Mouse (Mus musculus) CD4-positive, CD25-positive, alpha-beta regulatory T cell, adult 2 months (primary cell): ENCODE measurements around the gene Mdk.

Experiments used
- DNase-seq: peaks from one replicate; pipeline ENCODE4 v3.0.0-alpha.2; 2012; ENCODE audit warnings: low read depth, low spot score

Mdk gene

DNA sequence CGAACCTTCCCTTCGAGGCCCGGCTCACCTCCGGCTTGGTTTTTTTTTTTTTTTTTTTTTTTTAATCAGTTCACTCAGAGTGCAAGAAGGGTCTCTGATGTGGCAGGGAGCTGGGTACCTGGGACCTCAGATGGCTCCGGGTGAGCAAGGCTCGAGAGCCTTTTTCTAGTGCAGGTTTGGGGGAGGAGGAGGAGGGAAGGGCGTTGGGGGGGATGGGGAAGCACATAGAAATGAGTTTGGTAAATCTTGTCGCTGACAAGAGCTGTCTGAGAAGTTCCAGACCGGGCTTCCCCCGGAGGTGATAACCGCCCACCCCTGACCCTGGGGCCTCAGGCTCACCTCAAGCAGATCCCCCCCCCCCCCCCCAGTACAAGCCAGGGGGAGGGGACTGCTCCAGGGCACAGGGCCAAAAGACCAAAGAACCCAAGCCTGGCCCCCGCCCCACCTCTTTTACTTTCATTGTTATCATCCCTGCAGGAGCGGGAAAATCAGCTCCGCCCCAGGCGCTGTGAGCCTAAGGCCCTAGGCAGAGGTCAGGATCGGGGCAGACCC is at the start of gene Mdk:
Gene Mdk, minus strand, starts transcription at position 138 of the 552 bp plus-strand sequence.
- peak; percentile 61 for DNase-seq

DNA sequence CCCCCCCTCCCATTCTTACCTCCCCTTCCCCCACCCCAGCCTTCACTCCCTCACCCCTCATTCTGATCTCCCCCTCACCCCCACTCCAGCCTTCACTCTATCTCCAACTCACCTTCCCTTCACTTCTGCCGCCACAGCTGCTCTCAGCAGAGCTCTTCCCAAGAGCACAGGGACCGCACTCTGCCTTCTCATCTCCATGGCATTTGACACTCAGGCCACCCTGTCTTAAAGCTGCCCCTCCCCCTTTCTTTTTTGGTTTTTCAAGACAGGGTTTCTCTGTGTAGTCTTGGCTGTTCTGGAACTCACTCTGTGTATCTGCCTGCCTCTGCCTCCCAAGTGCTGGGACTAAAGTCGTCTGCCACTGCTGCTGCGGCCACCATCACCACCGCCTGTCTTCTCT is 48.7 kb upstream of the Mdk start:
- DNase-seq: no peak

DNA sequence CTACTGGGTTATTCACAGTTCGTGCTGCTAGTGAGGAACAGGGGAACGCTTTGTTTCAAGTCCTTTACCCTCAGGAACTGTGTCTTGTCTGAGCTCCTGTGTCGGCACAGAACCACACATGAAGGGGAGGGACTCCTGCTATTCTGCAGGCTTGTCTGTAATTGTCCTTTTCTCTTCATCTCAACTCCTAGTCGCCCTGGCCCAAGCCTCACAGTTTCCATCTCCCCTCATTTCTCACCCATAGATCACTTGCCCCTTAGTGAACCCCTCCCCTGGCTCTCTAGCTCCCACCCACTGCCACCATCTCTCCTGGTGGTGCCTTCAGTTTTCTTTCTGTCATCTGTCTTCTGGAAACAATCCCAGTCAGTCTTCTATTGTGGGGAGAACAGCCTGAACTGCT is 48.1 kb upstream of the Mdk start:
- no peak for DNase-seq

DNA sequence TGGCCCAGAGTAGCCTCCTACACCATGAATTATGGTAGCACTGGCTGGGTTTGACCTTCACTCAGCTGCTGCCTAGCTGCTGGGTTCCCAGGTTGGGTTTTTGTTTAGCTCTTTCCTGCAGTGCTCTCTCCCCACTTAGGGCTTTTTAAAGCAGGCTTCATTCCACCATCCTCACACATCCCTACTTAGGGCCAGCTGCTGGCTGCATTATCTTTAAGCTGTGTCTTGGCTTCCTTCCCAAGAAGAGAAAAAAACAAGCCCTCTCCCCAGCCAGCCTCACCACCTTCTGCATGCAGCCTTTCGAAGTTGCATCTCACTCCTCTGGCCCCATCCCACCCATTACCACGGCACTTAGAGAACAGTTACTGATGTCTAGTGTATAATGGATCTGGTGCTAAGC is 46.5 kb upstream of the Mdk start:
- DNase-seq: no peak

DNA sequence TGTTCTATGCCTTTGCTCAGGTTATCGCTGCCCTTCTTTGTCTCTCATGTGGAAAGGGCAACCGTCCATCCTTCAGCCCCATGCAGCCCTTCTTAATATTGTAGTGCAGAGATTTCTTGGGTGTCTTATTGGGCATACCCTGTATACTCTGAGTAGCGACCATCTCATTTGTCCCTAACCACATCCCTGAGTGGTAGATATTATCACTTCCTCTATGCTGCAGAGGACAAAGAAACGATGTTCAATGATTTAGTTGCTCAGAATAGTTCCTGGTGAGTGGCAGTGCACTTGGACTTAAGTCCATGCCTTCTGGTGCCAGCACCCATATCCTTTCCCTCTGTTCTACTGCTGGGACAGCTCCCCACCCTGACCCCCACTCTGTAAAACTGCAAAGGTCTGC is 45.9 kb upstream of the Mdk start:
- DNase-seq: no peak

DNA sequence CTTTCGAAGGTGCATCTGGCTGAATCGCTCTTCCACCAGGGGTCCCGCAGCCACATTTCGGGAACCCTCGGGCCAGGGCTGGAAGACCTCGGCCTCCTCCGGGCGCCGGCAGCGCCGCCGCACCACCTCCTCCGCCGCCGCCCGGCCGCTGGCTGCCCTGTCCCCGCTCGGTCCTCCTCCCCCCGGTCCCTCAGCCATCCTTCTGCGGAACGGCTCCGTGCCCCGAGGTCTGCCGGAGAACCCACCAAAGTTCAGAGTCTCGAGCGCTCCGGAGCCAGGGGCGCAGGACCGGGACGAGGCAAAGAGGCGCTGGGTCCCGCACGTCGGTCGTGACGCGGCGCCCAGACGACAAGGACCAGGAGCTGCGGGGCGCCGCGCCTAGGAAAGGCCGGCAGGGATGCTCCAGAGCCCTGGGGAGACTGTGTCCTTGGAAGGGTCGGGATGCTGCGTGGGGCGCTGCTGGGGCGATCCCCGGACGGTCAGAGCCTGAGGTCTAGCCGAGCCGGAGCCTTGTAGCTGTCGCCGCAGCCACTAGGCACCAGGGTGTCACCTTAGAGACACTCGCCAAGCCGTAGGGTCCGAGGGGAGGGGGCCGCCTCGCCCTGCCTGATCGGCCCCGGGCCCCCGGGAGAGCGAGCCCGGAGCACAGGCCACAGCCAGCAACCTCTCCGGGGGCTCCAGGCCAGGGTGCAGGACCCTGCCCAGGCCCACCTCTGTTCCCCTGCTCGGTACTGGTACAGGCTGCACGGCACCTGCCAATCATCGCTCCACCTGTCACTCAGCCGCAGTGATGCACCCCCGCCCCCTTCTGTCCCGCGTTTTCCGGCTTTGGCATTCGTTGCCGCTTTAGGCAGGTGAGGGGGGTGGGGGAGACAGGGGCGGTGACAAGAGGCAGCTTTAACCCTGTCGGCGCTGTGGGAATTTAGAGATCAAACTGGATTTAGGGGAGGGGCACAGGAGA is 43.8 kb upstream of the Mdk start, which contains the start of gene Dgkz:
Gene Dgkz, minus strand, starts transcription at position 284 of the 961 bp plus-strand sequence.
- peak; percentile 78 for DNase-seq

DNA sequence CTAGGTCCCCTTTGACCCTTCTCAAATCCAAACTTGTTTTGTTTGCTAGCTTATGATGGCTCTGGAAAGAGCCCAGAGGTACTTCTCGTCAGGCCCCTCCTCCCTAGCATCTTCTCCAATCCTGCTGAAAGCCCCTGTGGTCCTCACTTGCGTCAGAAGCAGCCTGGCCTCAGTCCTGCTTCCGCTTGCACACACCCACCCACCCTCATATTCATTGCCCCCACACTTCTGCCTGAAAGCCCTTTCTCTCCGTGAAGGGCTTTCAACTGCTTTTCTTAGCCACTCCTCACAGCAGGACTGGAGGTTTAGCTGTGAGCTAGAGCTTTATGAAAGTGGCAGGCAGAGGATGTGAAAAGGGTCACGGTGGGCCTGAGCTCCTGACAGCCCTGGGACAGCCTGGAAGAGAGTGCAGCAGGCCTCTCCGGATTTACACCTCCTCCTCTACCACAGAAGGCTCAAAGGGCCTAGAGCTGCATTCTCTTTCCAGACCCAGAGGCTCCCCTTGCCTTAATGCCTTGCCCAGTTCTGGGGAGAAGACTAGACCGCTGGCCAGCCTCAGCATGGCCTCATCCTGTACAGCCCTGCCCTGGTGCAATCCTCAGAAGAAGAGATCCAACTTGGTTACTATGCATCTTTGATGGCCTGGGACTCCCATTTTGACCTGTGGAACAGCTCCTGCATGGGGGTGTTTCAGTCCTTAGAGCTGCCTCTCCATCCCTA is 41.5 kb upstream of the Mdk start:
- DNase-seq: no peak

DNA sequence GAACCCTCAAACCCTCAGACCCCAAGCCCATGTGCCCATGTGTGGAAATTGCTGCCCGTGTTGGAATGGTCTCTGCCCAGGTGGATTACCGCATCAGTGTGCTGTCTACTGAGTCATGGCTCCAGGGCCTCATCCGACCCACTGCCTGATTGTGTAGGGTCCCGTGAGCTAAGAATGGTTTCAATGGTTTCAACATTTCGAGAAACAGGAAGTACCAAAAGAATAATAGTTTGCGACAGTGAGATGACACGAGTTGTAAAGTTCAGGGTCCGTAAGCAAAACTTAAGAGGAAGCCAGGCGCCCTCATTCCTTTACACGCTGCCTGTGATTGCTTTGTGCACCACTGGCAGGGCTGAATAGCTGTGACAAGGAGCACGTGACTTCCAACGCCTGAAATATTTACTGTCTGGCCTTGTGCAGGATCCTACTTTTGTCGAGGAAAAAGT is 40.0 kb upstream of the Mdk start:
- DNase-seq: peak; percentile 64

DNA sequence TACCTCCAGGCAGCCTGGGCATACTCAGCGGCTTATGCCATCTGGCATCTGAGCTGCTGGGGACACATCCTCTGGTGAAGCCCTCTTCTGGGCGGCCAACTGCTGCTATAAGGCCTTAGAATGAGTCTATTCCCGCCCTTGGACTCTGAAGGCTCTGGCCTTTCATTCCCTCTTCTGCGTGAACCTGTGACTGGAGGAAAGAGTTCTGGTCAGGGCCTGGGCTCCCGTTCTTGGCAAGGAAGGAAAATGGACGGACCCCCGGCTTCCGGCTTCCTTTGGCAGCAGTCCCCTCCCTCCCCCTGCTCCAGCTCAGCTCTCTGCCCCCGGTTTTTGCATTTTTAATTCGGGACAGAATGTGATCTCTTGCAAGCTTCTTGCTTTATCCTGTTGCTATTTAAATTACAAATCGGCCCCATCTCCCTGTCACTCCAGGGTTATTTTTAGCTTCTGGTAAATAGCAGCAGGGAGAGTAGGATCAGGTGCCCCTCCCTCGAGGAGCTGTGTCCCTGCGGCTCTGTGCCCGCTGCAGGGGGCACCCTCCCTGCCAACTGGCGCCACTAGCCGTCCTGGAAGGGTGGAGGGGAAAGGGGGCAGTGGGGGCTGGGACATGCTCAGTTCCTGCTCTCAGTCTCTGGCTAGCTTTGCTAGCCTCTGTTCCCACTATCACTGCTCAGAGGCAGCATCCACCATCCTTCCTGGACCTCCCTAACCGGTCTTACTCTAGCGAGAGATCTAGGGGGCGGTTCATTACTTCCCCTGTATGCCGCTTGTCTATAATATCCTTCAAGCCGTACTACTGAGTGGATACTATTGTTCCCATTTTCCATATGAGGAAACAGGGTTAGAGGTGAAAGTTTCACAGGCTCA is 39.4 kb upstream of the Mdk start:
- DNase-seq: peak; percentile 23

DNA sequence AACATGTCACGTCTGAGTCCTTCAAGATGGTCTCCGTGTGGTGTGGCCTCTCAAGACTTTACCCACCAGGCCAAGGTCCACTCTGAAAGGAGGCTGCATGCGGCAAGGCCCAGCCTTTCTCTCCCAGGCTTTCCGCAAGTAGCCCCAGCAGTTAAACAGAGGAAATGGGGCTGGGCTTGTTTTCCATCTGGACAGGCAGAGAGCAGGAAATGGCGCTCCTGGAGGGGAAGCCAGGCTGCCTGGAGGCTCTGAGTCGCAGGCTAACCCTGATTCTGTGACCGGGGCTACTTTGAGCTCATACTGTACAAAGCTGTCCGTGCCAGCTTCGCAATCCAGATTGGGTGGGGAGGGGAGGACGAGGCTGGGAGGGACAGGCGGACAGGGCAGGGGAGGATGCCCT is 35.9 kb upstream of the Mdk start:
- no peak for DNase-seq

DNA sequence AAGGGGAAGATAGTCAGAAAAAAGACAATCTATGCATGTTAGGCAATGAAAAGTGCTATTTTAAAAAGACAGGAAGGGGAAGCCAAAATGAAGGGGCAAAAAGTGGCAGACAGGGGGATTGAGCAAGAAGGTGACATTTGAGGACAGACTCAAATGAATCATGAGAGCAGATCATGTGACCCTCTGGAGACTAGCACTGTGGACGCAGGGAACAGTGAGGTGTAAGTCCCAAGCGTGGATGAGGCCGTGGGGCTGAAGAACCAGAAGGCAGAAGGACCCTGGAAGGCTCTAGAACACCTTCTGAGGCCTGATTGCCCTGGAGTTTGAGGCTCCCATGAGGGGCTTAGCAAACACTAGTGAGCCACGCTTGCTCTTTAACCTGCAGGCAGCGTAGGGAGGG is 34.3 kb upstream of the Mdk start:
- DNase-seq: no peak

DNA sequence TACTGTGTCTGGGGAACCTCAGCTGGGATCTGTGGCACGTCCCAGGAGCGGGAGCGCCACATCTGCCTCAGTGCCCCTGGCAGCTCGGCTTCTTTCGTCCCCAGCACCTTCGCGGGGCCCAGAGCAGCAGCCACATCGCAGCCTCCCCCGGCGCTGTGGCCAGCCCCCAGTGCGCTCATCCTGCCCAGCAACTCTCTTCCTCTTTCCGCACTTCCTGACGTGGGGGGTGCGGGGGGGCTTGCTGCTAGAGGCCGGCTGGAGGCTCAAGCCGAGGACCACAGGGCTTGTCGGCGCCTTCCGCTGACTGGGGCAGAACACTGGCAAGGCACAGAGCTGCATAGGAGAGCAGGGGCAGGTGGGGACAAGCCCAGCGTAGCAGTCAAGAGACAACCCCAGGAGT is 33.3 kb upstream of the Mdk start:
- peak; percentile 41 for DNase-seq

DNA sequence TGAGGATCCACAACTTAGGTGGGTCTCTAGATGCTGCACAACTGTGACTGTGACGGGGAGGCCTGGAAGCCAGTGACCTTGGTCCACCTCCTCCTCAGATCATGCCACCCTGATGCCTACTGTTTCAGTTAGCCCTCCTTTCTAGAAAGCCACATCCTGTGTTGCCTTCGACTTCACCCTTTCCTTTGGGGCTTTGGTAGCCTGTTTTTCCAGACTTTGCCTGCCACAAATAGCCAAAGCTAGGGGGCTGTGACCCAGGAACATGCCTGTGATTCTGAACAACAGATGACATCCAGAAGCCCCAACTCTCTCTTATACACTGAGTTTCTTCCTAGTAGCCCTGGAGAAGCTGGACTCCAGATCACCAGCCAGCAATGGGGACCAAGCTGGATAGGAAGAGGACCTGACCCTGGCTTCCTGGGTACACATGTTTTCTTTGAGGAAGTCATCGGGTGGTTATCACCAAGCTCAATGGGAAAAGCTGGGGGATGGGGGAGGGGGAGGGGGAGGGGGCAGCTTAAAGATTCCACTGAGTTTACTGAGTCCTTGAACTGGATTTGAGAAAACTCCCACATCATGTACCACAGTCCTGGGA is 32.6 kb upstream of the Mdk start:
- DNase-seq: peak; percentile 34

DNA sequence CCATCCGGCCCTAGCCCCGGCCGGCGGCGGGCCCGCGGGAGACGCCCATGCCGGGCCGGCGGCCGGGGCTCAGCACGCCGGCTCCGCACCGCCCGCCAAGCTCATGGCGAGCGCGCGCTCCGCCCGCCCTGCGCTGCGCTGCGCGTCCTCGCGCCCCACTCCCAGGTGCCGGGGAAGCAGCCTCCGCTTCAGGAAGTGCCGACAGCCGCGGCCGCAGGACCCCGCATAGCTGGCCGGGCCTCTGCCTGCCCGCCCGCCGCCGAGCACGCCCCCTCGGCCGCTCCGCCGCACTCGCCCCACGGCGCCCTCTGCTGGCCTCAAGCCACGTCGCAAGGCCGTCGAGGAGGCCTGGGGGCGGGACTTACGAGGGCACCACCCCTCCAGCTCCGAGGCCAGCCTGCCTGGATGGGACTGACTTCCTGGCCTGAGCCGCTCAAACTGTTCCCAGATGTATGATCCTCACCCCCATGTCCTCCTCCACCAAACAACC is 31.4 kb upstream of the Mdk start:
- peak; percentile 98 for DNase-seq

DNA sequence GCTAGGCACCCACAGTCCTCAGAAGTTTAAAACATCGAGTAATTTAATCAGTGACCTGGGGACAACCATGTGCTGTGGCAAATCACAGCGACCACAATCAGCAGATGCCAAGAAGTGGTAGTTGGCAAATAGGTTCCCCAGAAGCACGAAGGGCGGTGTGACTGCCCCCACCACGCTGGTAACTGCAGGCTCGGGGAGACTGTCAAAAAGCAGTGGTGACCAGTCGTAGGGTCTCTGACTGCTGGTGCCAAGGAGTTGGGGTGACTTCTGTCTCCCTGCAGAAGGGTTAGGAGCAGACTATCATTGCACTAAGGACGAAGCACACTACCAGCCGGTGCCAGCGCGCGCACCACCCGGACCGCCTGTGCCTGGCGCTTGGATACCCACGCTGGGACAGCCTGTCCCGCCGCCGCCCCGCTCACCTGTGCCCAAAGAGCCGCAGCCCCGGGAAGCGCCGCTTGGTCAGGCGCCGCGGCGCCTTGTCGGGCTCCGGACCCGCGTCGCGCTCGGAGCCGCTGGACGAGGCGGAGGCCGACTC is 30.8 kb upstream of the Mdk start:
- peak; percentile 56 for DNase-seq

DNA sequence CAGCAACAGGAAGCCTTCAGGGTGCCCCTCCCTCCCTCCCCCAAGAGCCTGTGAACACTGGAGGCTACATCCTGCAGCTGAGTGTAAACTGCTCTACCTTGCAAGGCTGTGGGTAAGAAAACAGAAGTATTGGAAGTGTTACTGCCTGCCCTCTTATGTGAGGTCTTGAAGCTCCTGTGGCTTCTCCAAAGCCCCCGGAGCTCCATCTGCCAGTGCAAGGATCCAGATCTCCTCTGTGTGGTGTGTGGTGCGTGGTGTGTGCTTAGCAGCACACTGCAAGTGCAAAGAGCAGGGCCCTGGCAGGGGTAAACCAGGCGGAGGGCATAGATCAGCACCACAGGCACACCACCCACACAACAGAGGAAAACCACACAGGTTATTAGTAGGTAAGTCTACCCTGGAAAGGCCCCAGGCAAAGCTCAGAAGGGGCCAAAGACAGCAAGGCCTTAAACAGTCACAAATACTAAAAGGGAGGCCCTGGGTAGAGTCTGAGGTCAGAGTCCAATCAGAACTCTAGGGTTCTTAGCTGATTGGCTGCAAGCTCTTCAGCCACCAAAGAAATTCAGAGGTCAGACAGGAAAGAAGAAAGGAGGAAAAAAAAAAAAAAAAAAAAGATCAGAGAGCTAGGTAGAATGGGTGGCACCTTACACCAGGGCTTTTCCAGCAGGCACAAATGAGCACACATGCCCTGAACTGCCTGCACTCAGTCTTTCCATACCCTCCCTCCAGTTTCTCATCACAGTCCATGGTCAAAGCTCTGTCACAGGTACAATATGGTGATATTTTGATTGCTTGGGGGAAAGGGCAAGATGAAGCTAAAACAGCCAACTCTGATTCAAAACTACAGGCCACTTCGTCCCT is 30.0 kb upstream of the Mdk start:
- DNase-seq: peak; percentile 80

DNA sequence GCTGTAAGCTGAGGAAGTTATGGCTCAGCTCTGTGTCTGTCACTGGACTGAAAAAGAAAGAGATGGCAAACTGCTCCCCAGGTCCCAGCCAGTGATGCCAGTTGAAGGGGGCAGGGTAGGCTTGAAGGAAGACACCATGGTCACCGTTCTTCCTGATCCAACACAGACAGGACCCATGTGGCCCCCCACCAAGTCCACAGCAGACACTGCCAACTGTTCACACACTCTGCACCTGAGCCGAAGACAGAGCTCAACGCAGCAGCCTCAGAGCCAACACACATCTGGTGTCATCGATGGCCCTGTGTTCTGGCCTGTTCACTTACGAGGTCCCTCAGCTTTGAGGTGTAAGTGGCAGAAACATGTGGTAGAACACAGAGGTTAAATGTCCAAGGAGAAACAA is 28.4 kb upstream of the Mdk start:
- no peak for DNase-seq

DNA sequence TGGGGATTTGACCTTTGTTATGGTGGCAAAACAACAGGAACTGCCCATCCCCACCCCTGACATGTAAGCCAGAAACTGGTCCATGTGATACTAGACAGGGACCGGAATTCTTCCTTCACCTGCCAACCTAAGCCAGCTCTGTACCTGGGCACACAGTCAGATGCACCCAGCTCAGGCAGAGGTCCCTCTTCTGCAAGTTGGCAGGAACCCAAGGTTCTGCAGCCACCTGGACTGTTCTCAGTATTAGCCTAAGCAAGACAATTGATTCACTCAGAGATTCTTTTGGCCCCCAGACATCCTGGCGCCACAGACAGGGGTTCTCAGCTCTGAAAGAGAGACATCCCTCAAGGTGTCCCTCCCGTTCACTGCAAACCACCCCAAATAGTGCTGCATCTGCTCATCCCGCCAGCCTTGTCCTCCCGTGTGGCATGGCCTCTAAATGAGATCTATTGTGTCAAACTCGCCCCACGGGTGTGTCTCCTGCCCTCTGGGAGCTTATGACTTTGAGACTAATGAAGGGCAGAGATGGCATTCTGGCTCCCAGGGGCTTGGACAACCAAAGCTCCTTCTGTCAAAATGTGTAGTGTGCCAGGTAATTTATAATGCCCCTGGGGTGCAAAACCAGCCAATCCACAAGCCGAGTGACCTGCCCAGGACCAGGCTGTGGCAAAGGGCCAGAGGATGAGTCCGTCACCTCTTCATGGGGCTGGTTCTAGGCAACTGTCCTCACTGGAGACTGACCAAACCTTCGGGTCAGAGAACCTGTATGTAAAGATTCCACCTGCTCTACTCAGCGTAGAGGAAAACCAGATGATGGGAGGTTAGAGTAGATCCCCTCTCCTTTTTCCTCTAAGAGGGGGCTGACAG is 27.7 kb upstream of the Mdk start:
- no peak for DNase-seq
